Mouse (Mus musculus): ENCODE data around the gene Zfp866.

Zfp866 gene

GRCm38 (mm10) chr8:69717232-69717580, 73.8 kb downstream of the Zfp866 start:
- no peak for DNase-seq (ENCODE audit: low spot score in 2 of 2)

GRCm38 (mm10) chr8:69716403-69717231, 74.4 kb downstream of the Zfp866 start:
- peak; percentile 97 to 100 for DNase-seq (ENCODE audit: low spot score in 2 of 2)

- DNase-seq (ENCODE audit: low spot score in 2 of 2) = peak in 1 of 2 experiments; percentile 25
These were observed 75.6 kb downstream of the Zfp866 start for GRCm38 (mm10) chr8:69715366-69715765.

GRCm38 (mm10) chr8:69713516-69713915, 77.5 kb downstream of the Zfp866 start:
- DNase-seq (ENCODE audit: low spot score in 2 of 2) = no peak

Measured in right cerebral cortex, postnatal 10 days (tissue).